Mouse (Mus musculus) c-Kit-positive CD71-positive TER-119-negative erythroid progenitor cells, embryonic 14.5 days (primary cell): ENCODE measurements at regions not wholly inside any gene's neighbourhood (a gene's known extent, or its start where the extent isn't known, plus 50 kb on each side); places are given as distances from the start of the nearest gene placed in this dataset.
A peak's percentile ranks its signal among the peaks of the same experiment; 100 is the strongest.

Experiments used
- DNase-seq: peaks from one replicate; pipeline ENCODE4 v3.0.0-alpha.2; 2013; ENCODE audit warnings: low read depth

GRCm38 (mm10) chr5:72245382-72245781 is 77.4 kb upstream of the Commd8 start:
- DNase-seq = no peak

- no peak for DNase-seq
Observed at GRCm38 (mm10) chr5:72244134-72244533, 76.1 kb upstream of the Commd8 start.

- no peak for DNase-seq
Observed at GRCm38 (mm10) chr5:72242981-72243380, 75.0 kb upstream of the Commd8 start.

GRCm38 (mm10) chr5:72241451-72241850 is 73.5 kb upstream of the Commd8 start:
- DNase-seq = no peak

GRCm38 (mm10) chr5:72240271-72240670 is 72.3 kb upstream of the Commd8 start:
- DNase-seq = no peak

- DNase-seq = no peak
Observed at GRCm38 (mm10) chr5:72227002-72227401, 59.0 kb upstream of the Commd8 start.

GRCm38 (mm10) chr5:72225576-72226298 is 57.7 kb upstream of the Commd8 start:
- no peak for DNase-seq

- no peak for DNase-seq
Observed at GRCm38 (mm10) chr5:72225056-72225455, 57.1 kb upstream of the Commd8 start.

- DNase-seq = peak; percentile 70
Observed at GRCm38 (mm10) chr5:72224551-72224966, 56.6 kb upstream of the Commd8 start.

GRCm38 (mm10) chr5:72222902-72223301 is 54.9 kb upstream of the Commd8 start:
- no peak for DNase-seq

GRCm38 (mm10) chr5:72219697-72220096 is 51.7 kb upstream of the Commd8 start:
- no peak for DNase-seq

GRCm38 (mm10) chr5:72219248-72219647 is 51.3 kb upstream of the Commd8 start:
- no peak for DNase-seq
